Mouse (Mus musculus) heart, embryonic 14.5 days (tissue): ENCODE data around the gene Slc52a3. TPM values are rescaled to one million over a fixed set of nuclear protein-coding genes. Genes with fewer than 3 reads are reported as not detected.

ENCODE experiments used
- ATAC-seq: fragments of 200-750 bp; cut with Nextera tagmentation; 2 replicates; pipeline ENCODE4 v1.8.0; 2017; ENCODE audit warnings: low read depth, moderate TSS enrichment; ENCODE audit not compliant: insufficient number of reproducible peaks, insufficient read depth, low FRiP score
- H3K27ac ChIP-seq, 2 experiments: fragments of 200-500 bp in 1 of 2; fragments of 300-500 bp in 1 of 2; sonication (generic) in 1 of 2; replicated peaks in 1 of 2; 2 replicates each; pipeline ENCODE4 v1.5.1; 2012 to 2014; ENCODE audit warnings: low read depth in 2 of 2, low read length in 2 of 2, control low read depth in 1 of 2, mild to moderate bottlenecking in 1 of 2, mixed read lengths in 1 of 2; ENCODE audit not compliant: control insufficient read depth in 1 of 2, insufficient read depth in 1 of 2
- H3K27me3 ChIP-seq: fragments of 300-500 bp; sonication (generic); 2 replicates; pipeline ENCODE4 v1.6.1; 2014; ENCODE audit warnings: mild to moderate bottlenecking, low read length, control low read depth; ENCODE audit not compliant: control insufficient read depth, insufficient read depth
- H3K36me3 ChIP-seq: fragments of 300-500 bp; sonication (generic); 2 replicates; pipeline ENCODE4 v1.6.1; 2014; ENCODE audit warnings: mild to moderate bottlenecking, control low read depth, low read length, mixed read lengths; ENCODE audit not compliant: control insufficient read depth, insufficient read depth
- H3K4me1 ChIP-seq, 2 experiments: fragments of 200-500 bp in 1 of 2; fragments of 300-500 bp in 1 of 2; sonication (generic) in 1 of 2; 2 replicates each; pipeline ENCODE4 v1.6.1; 2012 to 2014; ENCODE audit warnings: low read length in 2 of 2, control low read depth in 1 of 2, mixed read lengths in 1 of 2; ENCODE audit not compliant: control insufficient read depth in 2 of 2, insufficient read depth in 2 of 2
- H3K4me2 ChIP-seq: fragments of 300-500 bp; sonication (generic); 2 replicates; pipeline ENCODE4 v1.6.1; 2014; ENCODE audit warnings: mild to moderate bottlenecking, low read length
- H3K4me3 ChIP-seq, 2 experiments: fragments of 200-500 bp in 1 of 2; fragments of 300-500 bp in 1 of 2; sonication (generic) in 1 of 2; 2 replicates each; pipeline ENCODE4 v1.5.1; 2012 to 2014; ENCODE audit warnings: low read length in 2 of 2, mild to moderate bottlenecking in 2 of 2, control low read depth in 1 of 2, low read depth in 1 of 2, moderate library complexity in 1 of 2; ENCODE audit not compliant: control insufficient read depth in 1 of 2, insufficient read depth in 1 of 2
- H3K9ac ChIP-seq: fragments of 300-500 bp; sonication (generic); 2 replicates; pipeline ENCODE4 v1.6.1; 2014; ENCODE audit warnings: mild to moderate bottlenecking, low read length
- H3K9me3 ChIP-seq: fragments of 300-500 bp; sonication (generic); 2 replicates; pipeline ENCODE4 v1.6.1; 2016; ENCODE audit warnings: low read length, control low read depth; ENCODE audit not compliant: control insufficient read depth
- WGBS: fragments of 180-500 bp; shearing (Covaris S2); extraction: QIAGEN DNeasy Blood & Tissue Kit; methylation state at CpG from one replicate; pipeline ENCODE4 v1.1.7; 2014; 5-methylcytosine and 5-hydroxymethylcytosine counted together
- polyA plus RNA-seq: library from polyadenylated mRNA; unstranded; fragments of >200 nt; fragmentation: Nextera tagmentation; extraction: Ambion mirVana; gene quantifications from 2 replicates; pipeline ENCODE4 v1.2.1, GENCODE M21; 2014

Slc52a3 gene
- 0.09 and 0.22 TPM in 2 replicates for polyA plus RNA-seq

GRCm38 (mm10) chr2:151996229-151997189, at the start of gene Slc52a3:
Slc52a3 (plus strand) TSS chr2:151996511.
- peak; percentile 19; the same call in 1 of the 2 replicates for ATAC-seq
- no peaks in the 10 kb centered on the region for H3K36me3 ChIP-seq
- WGBS = 7% methylated on average over 35 of the region's 35 CpGs

GRCm38 (mm10) chr2:151947617-151948016, 48.7 kb upstream of the Slc52a3 start:
- no peak overlapping the region for H3K4me2 ChIP-seq
- no peak overlapping the region for H3K4me3 ChIP-seq
- no peaks in the 10 kb centered on the region for H3K4me1 ChIP-seq
- no peak overlapping the region for H3K9ac ChIP-seq
- WGBS = 88% methylated on average over 2 of the region's 2 CpGs
- H3K27ac ChIP-seq = no peak overlapping the region
- H3K9me3 ChIP-seq = no peaks in the 10 kb centered on the region
- ATAC-seq = 0 out of 2 replicates have a peak, but pooled peaks have one; percentile 35
- H3K36me3 ChIP-seq = no peaks in the 10 kb centered on the region
- no peaks in the 10 kb centered on the region for H3K27me3 ChIP-seq

More at GRCm38 (mm10) chr2:151996229-151997189, at the start of gene Slc52a3:
- Histone ChIP-seq H3K9ac (no peak within 1 kb of the TSS), H3K4me3 (peak within 1 kb of the TSS in 1 of 2 experiments; percentile 1; a peak in 1 of 4 replicates), H3K27ac (no peak within 1 kb of the TSS), H3K27me3 (peaks cover 80% of the 10 kb centered on the region), H3K9me3 (no peaks in the 10 kb centered on the region), H3K4me1 (peaks cover 4 to 6% of the 10 kb centered on the region in 2 experiments; a peak in 2 of 4 replicates), H3K4me2 (peak within 1 kb of the TSS; percentile 45)

GRCm38 (mm10) chr2:151948311-151948710, 48.0 kb upstream of the Slc52a3 start:
- H3K4me3 ChIP-seq = no peak overlapping the region
- H3K4me2 ChIP-seq = no peak overlapping the region
- WGBS = 83% methylated on average over 7 of the region's 7 CpGs
- no peak for ATAC-seq
- H3K27me3 ChIP-seq = no peaks in the 10 kb centered on the region
- H3K36me3 ChIP-seq = no peaks in the 10 kb centered on the region
- no peak overlapping the region for H3K9ac ChIP-seq
- H3K4me1 ChIP-seq = no peaks in the 10 kb centered on the region
- no peaks in the 10 kb centered on the region for H3K9me3 ChIP-seq
- H3K27ac ChIP-seq = no peak overlapping the region

- ATAC-seq = no peak
- no peak overlapping the region for H3K9ac ChIP-seq
- no peaks in the 10 kb centered on the region for H3K4me1 ChIP-seq
- no peaks in the 10 kb centered on the region for H3K36me3 ChIP-seq
- no peak overlapping the region for H3K4me2 ChIP-seq
- 66% methylated on average over 2 of the region's 2 CpGs for WGBS
- no peak overlapping the region for H3K27ac ChIP-seq
- H3K27me3 ChIP-seq = no peaks in the 10 kb centered on the region
- H3K4me3 ChIP-seq = no peak overlapping the region
- no peaks in the 10 kb centered on the region for H3K9me3 ChIP-seq
Measured at GRCm38 (mm10) chr2:151949082-151949774, 47.1 kb upstream of the Slc52a3 start.

- H3K27me3 ChIP-seq = no peaks in the 10 kb centered on the region
- no peak for ATAC-seq
- H3K27ac ChIP-seq = no peak overlapping the region
- H3K4me3 ChIP-seq = no peak overlapping the region
- H3K9me3 ChIP-seq = no peaks in the 10 kb centered on the region
- no peak overlapping the region for H3K9ac ChIP-seq
- H3K4me1 ChIP-seq = peaks cover 0 to 4% of the 10 kb centered on the region in 2 experiments; a peak in 2 of 4 replicates
- no peak overlapping the region for H3K4me2 ChIP-seq
- H3K36me3 ChIP-seq = no peaks in the 10 kb centered on the region
- 83% methylated on average over 8 of the region's 8 CpGs for WGBS
Measured at GRCm38 (mm10) chr2:151953665-151954064, 42.6 kb upstream of the Slc52a3 start.

- no peaks in the 10 kb centered on the region for H3K27me3 ChIP-seq
- H3K9me3 ChIP-seq = no peaks in the 10 kb centered on the region
- no peak overlapping the region for H3K4me2 ChIP-seq
- H3K9ac ChIP-seq = no peak overlapping the region
- H3K27ac ChIP-seq = no peak overlapping the region
- H3K4me1 ChIP-seq = peaks cover 4 to 6% of the 10 kb centered on the region in 2 experiments; a peak in 2 of 4 replicates
- no peak for ATAC-seq
- 43% methylated on average over 4 of the region's 4 CpGs for WGBS
- H3K36me3 ChIP-seq = no peaks in the 10 kb centered on the region
- H3K4me3 ChIP-seq = no peak overlapping the region
Measured at GRCm38 (mm10) chr2:151956500-151957137, 39.7 kb upstream of the Slc52a3 start.

GRCm38 (mm10) chr2:151959274-151959673, 37.0 kb upstream of the Slc52a3 start:
- Histone ChIP-seq H3K27ac (no peak overlapping the region), H3K36me3 (no peaks in the 10 kb centered on the region), H3K27me3 (no peaks in the 10 kb centered on the region), H3K9ac (no peak overlapping the region), H3K4me3 (no peak overlapping the region), H3K4me2 (no peak overlapping the region), H3K4me1 (peaks cover 26 to 28% of the 10 kb centered on the region in 2 experiments), H3K9me3 (no peaks in the 10 kb centered on the region)
- WGBS = 33% methylated on average over 5 of the region's 5 CpGs
- ATAC-seq = no peak
